In the genomic region with DNA sequence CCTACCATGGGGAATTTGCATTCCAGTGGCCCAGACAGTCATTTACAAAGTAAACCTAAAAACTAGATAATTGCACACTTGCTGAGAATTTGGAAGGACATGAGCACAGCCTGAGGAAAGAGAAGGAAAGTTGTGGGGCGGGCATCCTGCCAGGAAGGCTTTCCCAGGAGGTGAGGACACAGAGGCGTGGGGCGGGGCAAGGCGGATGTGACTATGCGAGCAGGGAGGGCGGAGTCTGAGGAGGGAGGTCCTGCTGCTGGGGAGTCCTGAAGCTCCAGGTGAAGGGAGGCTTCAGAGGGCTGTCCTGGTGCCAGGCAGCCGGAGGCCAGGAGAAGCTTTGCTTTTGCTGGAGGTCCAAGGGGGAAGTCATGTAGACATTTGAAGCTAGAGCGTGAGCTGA, we compare ENCODE assay signal across 10 mouse cellular contexts.
DNase-seq lines count a peak whose midpoint lies in the region; ATAC-seq and TF ChIP-seq lines count a peak whose summit lies in the region.
"Had no signal": no experiment of that assay in that cellular context is flagged by ENCODE, and none has a peak within 500 bp of the region (broad histone marks: within the 10 kb centered on the region; RNA-seq: fewer than 3 reads in every experiment).

No protein-coding gene starts in this region.

- no peaks in the 10 kb centered on the region for H3K4me1 ChIP-seq in kidney, adult 2 months (ENCODE audit: control insufficient read depth, insufficient read depth, low read length)
- no peaks in the 10 kb centered on the region for H3K4me1 ChIP-seq in kidney, embryonic 14.5 days (ENCODE audit: control insufficient read depth, insufficient read depth, low read length)
- H3K4me1 ChIP-seq in embryonic facial prominence, embryonic 15.5 days = peaks cover 23% of the 10 kb centered on the region; the same call in 1 of the 2 replicates
- H3K4me1 ChIP-seq: stomach, embryonic 15.5 days had no signal

- no peak overlapping the region for H3K4me2 ChIP-seq in kidney, embryonic 14.5 days (replicated peaks; ENCODE audit: low read depth, low read length)
- H3K4me2 ChIP-seq in embryonic facial prominence, embryonic 15.5 days (replicated peaks) = no peak overlapping the region
- H3K4me2 ChIP-seq: limb, embryonic 13.5 days; stomach, embryonic 15.5 days had no signal

- TF ChIP-seq CTCF in kidney, adult 2 months (conservative IDR thresholded peaks at IDR 0.05; ENCODE audit: insufficient read depth, insufficient read length, low read depth, low read length) = no peak

- DNase-seq in kidney, adult 2 months = peak; percentile 45
- peak; percentile 66 to 74 for DNase-seq in kidney, postnatal 4 days
- peak; percentile 89 for DNase-seq in urinary bladder, postnatal 14 days (ENCODE audit: low spot score)
- no peak for DNase-seq in layer of hippocampus, adult 9-10 months (ENCODE audit: low spot score)
- DNase-seq in left cerebral cortex, postnatal 36 days (ENCODE audit: low spot score in 2 of 2) = no peak
- DNase-seq in layer of hippocampus, adult 8-10 months (ENCODE audit: low spot score in 2 of 2) = no peak

- H3K9ac ChIP-seq in kidney, embryonic 14.5 days (ENCODE audit: low read depth, low read length) = no peak overlapping the region
- H3K9ac ChIP-seq in embryonic facial prominence, embryonic 15.5 days = no peak overlapping the region
- H3K9ac ChIP-seq: limb, embryonic 13.5 days; stomach, embryonic 15.5 days had no signal

- H3K27ac ChIP-seq in kidney, adult 2 months (ENCODE audit: insufficient read depth, low read depth, low read length) = no peak overlapping the region
- no peak overlapping the region for H3K27ac ChIP-seq in kidney, embryonic 14.5 days (ENCODE audit: low read depth, low read length)
- H3K27ac ChIP-seq in embryonic facial prominence, embryonic 15.5 days (replicated peaks) = no peak overlapping the region
- H3K27ac ChIP-seq: limb, embryonic 13.5 days; stomach, embryonic 15.5 days had no signal

- WGBS in kidney, adult 2 months = 73% methylated on average over 8 of the region's 8 CpGs
- WGBS in kidney, embryonic 14.5 days = 59% methylated on average over 8 of the region's 8 CpGs
- 56% methylated on average over 8 of the region's 8 CpGs for WGBS in embryonic facial prominence, embryonic 15.5 days

- H3K4me3 ChIP-seq in kidney, adult 2 months (ENCODE audit: insufficient read depth, low read depth, low read length) = no peak overlapping the region
- no peak overlapping the region for H3K4me3 ChIP-seq in kidney, embryonic 14.5 days (ENCODE audit: low read length)
- no peak overlapping the region for H3K4me3 ChIP-seq in embryonic facial prominence, embryonic 15.5 days (replicated peaks)
- H3K4me3 ChIP-seq: limb, embryonic 13.5 days; stomach, embryonic 15.5 days had no signal

- H3K36me3 ChIP-seq in kidney, adult 2 months (ENCODE audit: control insufficient read depth, insufficient read depth, low read length) = no peaks in the 10 kb centered on the region
- H3K36me3 ChIP-seq in kidney, embryonic 14.5 days (ENCODE audit: control insufficient read depth, insufficient read depth, low read length) = no peaks in the 10 kb centered on the region
- no peaks in the 10 kb centered on the region for H3K36me3 ChIP-seq in embryonic facial prominence, embryonic 15.5 days
- H3K36me3 ChIP-seq: limb, embryonic 13.5 days; stomach, embryonic 15.5 days had no signal

- H3K27me3 ChIP-seq in kidney, adult 2 months (replicated peaks; ENCODE audit: control insufficient read depth, insufficient read depth, low read length) = no peaks in the 10 kb centered on the region
- H3K27me3 ChIP-seq in kidney, embryonic 14.5 days (ENCODE audit: control insufficient read depth, insufficient read depth, low read length) = no peaks in the 10 kb centered on the region
- H3K27me3 ChIP-seq in embryonic facial prominence, embryonic 15.5 days = no peaks in the 10 kb centered on the region
- H3K27me3 ChIP-seq: limb, embryonic 13.5 days; stomach, embryonic 15.5 days had no signal

- intact Hi-C loops in left cerebral cortex, postnatal 36 days (cut with DNase I) = no loop called here

- H3K9me3 ChIP-seq in kidney, embryonic 14.5 days (ENCODE audit: control insufficient read depth, low read length) = no peaks in the 10 kb centered on the region
- H3K9me3 ChIP-seq in embryonic facial prominence, embryonic 15.5 days (replicated peaks) = no peaks in the 10 kb centered on the region
- H3K9me3 ChIP-seq: limb, embryonic 13.5 days; stomach, embryonic 15.5 days had no signal

- ATAC-seq in kidney, embryonic 14.5 days (ENCODE audit: low FRiP score, low TSS enrichment) = no peak
- peak; percentile 41; the same call in 1 of the 2 replicates for ATAC-seq in embryonic facial prominence, embryonic 15.5 days (ENCODE audit: insufficient number of reproducible peaks, low FRiP score, low TSS enrichment, low read depth)

- TF ChIP-seq POLR2A in kidney, adult 2 months (IDR thresholded peaks at IDR 0.05; ENCODE audit: low read depth, low read length) = no peak

Comparison
In these comparisons a context has a peak if more than half of its experiments do, and no peak if none do; other contexts are left out.
1. DNase-seq: peak in kidney, adult 2 months (single experiment), kidney, postnatal 4 days (2 of 2) and urinary bladder, postnatal 14 days (single experiment); none in layer of hippocampus, adult 9-10 months (single experiment), left cerebral cortex, postnatal 36 days (0 of 2) and layer of hippocampus, adult 8-10 months (0 of 2).